Mouse (Mus musculus) liver, embryonic 16.5 days (tissue): ENCODE measurements around the gene Fmnl2. TPM values are rescaled to one million over a fixed set of nuclear protein-coding genes. Genes with fewer than 3 reads are reported as not detected.
A peak's percentile ranks its signal among the peaks of the same experiment; 100 is the strongest.

Experiments
- ATAC-seq: fragments of 200-750 bp; cut with Nextera tagmentation; 2 replicates; pipeline ENCODE4 v1.8.0; 2017; ENCODE audit warnings: low read depth, mild to moderate bottlenecking, moderate number of reproducible peaks, moderate library complexity
- H3K27ac ChIP-seq: fragments of 300-500 bp; sonication (generic); 2 replicates; pipeline ENCODE4 v1.5.1; 2014; ENCODE audit warnings: mild to moderate bottlenecking, low read length
- H3K27me3 ChIP-seq: fragments of 300-500 bp; sonication (generic); 2 replicates; pipeline ENCODE4 v1.6.1; 2014; ENCODE audit warnings: low read depth, low read length, mixed read lengths; ENCODE audit not compliant: control insufficient read depth, insufficient read depth
- H3K36me3 ChIP-seq: fragments of 300-500 bp; sonication (generic); 2 replicates; pipeline ENCODE4 v1.6.1; 2014; ENCODE audit warnings: mild to moderate bottlenecking; ENCODE audit not compliant: control insufficient read depth, insufficient read depth
- H3K4me1 ChIP-seq: fragments of 300-500 bp; sonication (generic); 2 replicates; pipeline ENCODE4 v1.6.1; 2014; ENCODE audit warnings: low read depth, low read length, mixed read lengths; ENCODE audit not compliant: control insufficient read depth
- H3K4me2 ChIP-seq: fragments of 300-500 bp; sonication (generic); 2 replicates; pipeline ENCODE4 v1.6.1; 2014; ENCODE audit warnings: low read depth, low read length, mixed read lengths
- H3K4me3 ChIP-seq: fragments of 300-500 bp; sonication (generic); 2 replicates; pipeline ENCODE4 v1.5.1; 2014; ENCODE audit warnings: low read depth, mild to moderate bottlenecking, low read length
- H3K9ac ChIP-seq: fragments of 300-500 bp; sonication (generic); 2 replicates; pipeline ENCODE4 v1.6.1; 2014; ENCODE audit warnings: low read depth, low read length
- H3K9me3 ChIP-seq: fragments of 300-500 bp; sonication (generic); replicated peaks from 2 replicates; pipeline ENCODE4 v1.6.1; 2016; ENCODE audit warnings: low read length; ENCODE audit not compliant: control insufficient read depth
- WGBS: fragments of 180-500 bp; shearing (Covaris S2); extraction: QIAGEN DNeasy Blood & Tissue Kit; methylation state at CpG from one replicate; pipeline ENCODE4 v1.1.7; 2014; ENCODE audit not compliant: insufficient replicate concordance; 5-methylcytosine and 5-hydroxymethylcytosine counted together
- polyA plus RNA-seq: library from polyadenylated mRNA; unstranded; fragments of >200 nt; fragmentation: Nextera tagmentation; extraction: Ambion mirVana; gene quantifications from 2 replicates; pipeline ENCODE4 v1.2.1, GENCODE M21; 2015

The Fmnl2 gene
- polyA plus RNA-seq, 1 experiment from 2014 or later, result 0.53 TPM

DNA sequence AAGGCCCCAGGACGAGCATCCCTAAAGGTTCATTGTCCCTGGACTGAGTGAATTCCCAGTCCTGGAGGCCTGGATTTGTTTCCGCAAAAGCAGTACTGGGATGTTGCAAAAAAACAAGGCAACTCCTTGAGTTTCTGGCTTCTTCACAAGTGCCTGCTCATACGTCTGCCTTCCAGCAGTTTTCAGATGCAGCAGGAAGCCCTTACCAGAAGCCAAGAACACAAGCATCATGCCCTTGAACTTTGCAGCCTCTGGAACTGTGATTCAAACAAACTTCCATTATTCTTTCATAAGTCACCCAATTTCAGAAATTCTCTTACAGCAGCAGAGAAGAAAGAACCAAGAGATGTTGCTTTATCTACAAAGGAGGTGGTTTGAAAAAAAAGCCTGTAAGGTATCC lies 21.9 kb upstream of the Fmnl2 start:
- H3K4me2 ChIP-seq, result no peak overlapping the region
- ATAC-seq, result no peak
- H3K27ac ChIP-seq, result no peak overlapping the region
- no peaks in the 10 kb centered on the region for H3K27me3 ChIP-seq
- WGBS, result 63% methylated on average over 3 of the region's 3 CpGs
- H3K4me1 ChIP-seq, result no peaks in the 10 kb centered on the region
- no peak overlapping the region for H3K4me3 ChIP-seq
- no peak overlapping the region for H3K9ac ChIP-seq
- H3K36me3 ChIP-seq, result no peaks in the 10 kb centered on the region
- no peaks in the 10 kb centered on the region for H3K9me3 ChIP-seq

DNA sequence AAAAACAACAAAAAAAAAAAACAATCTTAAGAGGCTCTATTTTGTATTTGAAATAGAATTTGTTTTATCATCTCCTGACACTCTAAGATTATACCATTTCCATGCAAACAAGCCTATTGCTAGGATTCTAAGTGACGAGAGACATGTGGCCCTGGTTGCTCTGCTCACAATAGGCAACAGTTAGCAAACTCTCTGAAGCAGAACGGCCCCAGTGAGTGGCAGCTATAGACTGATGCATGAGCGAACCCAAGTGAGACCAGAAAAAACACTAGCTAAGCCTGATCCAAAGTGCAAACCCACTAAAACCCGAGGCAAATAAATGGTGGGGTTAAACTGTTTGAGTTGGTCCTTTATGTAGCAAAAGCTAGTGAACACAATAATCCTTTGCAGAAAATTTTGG lies 18.6 kb upstream of the Fmnl2 start:
- WGBS, result 62% methylated on average over 4 of the region's 4 CpGs
- Histone ChIP-seq H3K4me2 (no peak overlapping the region), H3K27ac (no peak overlapping the region), H3K4me3 (no peak overlapping the region), H3K36me3 (no peaks in the 10 kb centered on the region), H3K4me1 (no peaks in the 10 kb centered on the region), H3K9ac (no peak overlapping the region), H3K27me3 (no peaks in the 10 kb centered on the region), H3K9me3 (no peaks in the 10 kb centered on the region)
- ATAC-seq, result no peak

DNA sequence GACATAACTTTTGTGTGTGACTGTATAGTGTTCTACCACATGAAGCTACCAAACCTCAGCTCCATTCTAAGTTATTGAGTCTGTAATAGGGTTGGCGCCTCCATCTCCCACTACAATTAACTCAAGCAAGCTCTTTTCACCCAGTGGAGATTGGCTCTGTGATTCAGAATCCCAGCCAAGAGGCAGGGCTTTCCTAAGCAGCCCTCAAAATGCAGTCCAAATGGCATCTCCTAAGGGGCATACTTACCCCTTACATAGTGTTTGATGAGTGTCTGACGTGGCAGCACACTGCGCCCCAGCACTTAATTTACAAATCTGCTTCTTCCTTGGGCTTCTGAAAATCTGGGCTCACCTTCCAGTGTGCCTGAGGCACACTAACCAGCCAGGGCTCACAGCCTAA lies 17.8 kb upstream of the Fmnl2 start:
- no peak overlapping the region for H3K9ac ChIP-seq
- H3K9me3 ChIP-seq, result no peaks in the 10 kb centered on the region
- WGBS, result 80% methylated on average over 3 of the region's 3 CpGs
- no peaks in the 10 kb centered on the region for H3K27me3 ChIP-seq
- H3K4me3 ChIP-seq, result no peak overlapping the region
- H3K36me3 ChIP-seq, result no peaks in the 10 kb centered on the region
- no peak for ATAC-seq
- H3K27ac ChIP-seq, result no peak overlapping the region
- no peaks in the 10 kb centered on the region for H3K4me1 ChIP-seq
- no peak overlapping the region for H3K4me2 ChIP-seq

DNA sequence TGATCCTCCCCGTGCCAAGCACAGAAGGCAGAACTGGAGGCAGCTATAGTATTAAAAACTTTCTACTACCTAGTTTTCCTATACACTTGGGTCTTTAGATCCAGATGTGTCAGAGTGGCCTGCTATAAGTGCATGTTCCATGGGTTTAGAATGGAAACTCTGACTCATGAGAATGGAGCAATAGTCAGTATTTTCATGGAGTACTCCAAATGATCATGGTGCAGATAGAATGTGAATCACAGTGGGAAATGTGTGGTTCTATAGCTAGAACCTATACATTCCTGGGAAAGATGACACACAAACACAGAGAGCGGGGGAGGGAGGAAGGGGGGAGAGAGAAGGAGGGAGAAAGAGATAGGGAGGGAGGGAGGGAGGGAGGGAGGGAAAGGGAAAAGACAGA lies 13.8 kb upstream of the Fmnl2 start:
- Histone ChIP-seq H3K27me3 (no peaks in the 10 kb centered on the region; the same call in 1 of the 2 replicates), H3K4me3 (no peak overlapping the region), H3K27ac (no peak overlapping the region), H3K9ac (no peak overlapping the region), H3K36me3 (no peaks in the 10 kb centered on the region), H3K4me2 (no peak overlapping the region), H3K9me3 (no peaks in the 10 kb centered on the region), H3K4me1 (no peaks in the 10 kb centered on the region)
- ATAC-seq, result no peak
- WGBS, result 58% methylated on average over 2 of the region's 2 CpGs

DNA sequence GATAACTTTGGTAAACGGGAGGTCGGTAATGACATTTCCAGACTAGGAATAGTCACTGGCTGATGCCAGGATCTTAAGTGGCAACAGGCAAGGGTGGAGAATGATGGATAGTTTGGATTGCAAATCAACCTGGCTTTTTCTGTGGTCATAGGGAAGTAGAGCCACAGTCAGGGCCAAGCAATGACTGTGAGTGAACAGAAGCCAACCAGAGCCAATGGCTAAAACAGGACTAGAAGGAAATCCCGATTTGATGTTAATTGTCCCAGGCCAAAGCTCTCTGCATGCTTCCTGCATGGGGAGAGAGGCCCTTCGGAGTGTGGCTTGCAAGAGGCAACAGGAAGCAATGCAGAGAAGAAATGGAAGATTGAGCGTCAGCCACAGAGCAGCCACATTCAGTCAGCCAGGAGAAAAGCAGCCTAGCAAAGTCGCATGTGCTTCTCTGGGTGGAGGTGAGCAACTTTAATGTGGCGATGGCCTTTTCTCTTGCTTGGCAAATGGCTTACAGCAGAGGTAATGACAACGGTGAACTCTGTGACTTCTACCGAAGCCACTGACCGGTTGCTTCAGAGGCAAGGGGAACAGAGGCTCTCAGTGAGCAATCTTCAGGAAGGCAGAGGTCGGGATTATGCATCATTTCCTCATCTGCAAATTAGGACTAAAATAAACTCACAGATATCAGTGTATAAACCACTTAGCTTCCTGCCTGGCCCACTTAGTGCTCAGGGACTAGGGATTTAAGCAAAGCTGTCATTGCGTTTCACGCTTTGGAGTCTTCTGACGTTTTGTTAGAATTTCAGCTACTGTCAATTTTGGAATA lies 12.5 kb upstream of the Fmnl2 start:
- no peaks in the 10 kb centered on the region; the same call in 1 of the 2 replicates for H3K27me3 ChIP-seq
- no peak overlapping the region for H3K4me3 ChIP-seq
- 31% methylated on average over 14 of the region's 14 CpGs for WGBS
- H3K27ac ChIP-seq, result no peak overlapping the region
- H3K36me3 ChIP-seq, result no peaks in the 10 kb centered on the region
- ATAC-seq, result no peak
- no peaks in the 10 kb centered on the region for H3K4me1 ChIP-seq
- H3K4me2 ChIP-seq, result no peak overlapping the region
- H3K9ac ChIP-seq, result no peak overlapping the region
- no peaks in the 10 kb centered on the region for H3K9me3 ChIP-seq

DNA sequence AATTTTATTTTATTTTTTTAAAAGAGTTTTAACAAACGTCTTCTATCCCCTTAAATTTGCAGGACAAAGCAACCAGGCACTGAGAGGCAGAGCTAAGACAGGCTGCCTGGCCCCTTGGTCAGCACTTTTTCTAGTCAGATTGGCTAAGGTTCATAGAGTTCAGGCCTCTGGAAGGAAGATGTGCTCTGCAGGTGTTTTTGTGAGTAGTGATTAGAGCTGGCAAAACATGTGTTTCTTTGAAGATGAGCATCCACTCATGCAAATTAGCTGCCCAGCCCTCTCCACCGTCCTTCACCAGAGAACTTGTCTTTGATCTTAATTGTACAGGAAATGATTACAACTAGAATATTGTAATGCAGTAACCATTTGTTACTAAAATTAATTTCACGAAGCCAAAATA lies 11.2 kb upstream of the Fmnl2 start:
- Histone ChIP-seq H3K4me1 (no peaks in the 10 kb centered on the region), H3K4me2 (no peak overlapping the region), H3K27ac (no peak overlapping the region), H3K4me3 (no peak overlapping the region), H3K9ac (no peak overlapping the region), H3K36me3 (no peaks in the 10 kb centered on the region), H3K27me3 (no peaks in the 10 kb centered on the region; the same call in 1 of the 2 replicates), H3K9me3 (no peaks in the 10 kb centered on the region)
- ATAC-seq, result no peak
- WGBS, result 41% methylated on average over 3 of the region's 3 CpGs

DNA sequence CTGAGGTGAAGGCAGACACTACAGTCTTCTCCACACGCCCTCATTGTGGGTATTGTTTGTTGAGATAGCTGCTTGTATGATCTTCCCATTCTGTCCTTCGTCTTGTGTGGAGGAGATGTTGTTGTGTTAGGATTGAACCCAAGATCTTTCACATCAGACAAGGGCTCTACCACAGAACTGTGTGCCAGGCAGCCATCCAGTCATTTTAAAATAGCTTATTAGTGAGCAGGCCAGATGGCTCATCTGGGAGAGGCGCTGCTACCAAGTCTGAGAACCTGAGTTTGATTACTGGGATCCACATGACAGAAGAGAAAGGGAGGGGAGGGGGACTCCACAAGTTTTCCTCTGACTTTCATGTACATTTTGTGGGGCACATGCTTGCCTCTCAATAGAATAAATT lies 8.6 kb upstream of the Fmnl2 start:
- H3K36me3 ChIP-seq, result no peaks in the 10 kb centered on the region
- ATAC-seq, result no peak
- no peaks in the 10 kb centered on the region; the same call in 1 of the 2 replicates for H3K27me3 ChIP-seq
- H3K9me3 ChIP-seq, result no peaks in the 10 kb centered on the region
- H3K27ac ChIP-seq, result no peak overlapping the region
- H3K4me1 ChIP-seq, result no peaks in the 10 kb centered on the region
- no peak overlapping the region for H3K9ac ChIP-seq
- WGBS, result 40% methylated on average over 3 of the region's 3 CpGs
- no peak overlapping the region for H3K4me2 ChIP-seq
- no peak overlapping the region for H3K4me3 ChIP-seq

DNA sequence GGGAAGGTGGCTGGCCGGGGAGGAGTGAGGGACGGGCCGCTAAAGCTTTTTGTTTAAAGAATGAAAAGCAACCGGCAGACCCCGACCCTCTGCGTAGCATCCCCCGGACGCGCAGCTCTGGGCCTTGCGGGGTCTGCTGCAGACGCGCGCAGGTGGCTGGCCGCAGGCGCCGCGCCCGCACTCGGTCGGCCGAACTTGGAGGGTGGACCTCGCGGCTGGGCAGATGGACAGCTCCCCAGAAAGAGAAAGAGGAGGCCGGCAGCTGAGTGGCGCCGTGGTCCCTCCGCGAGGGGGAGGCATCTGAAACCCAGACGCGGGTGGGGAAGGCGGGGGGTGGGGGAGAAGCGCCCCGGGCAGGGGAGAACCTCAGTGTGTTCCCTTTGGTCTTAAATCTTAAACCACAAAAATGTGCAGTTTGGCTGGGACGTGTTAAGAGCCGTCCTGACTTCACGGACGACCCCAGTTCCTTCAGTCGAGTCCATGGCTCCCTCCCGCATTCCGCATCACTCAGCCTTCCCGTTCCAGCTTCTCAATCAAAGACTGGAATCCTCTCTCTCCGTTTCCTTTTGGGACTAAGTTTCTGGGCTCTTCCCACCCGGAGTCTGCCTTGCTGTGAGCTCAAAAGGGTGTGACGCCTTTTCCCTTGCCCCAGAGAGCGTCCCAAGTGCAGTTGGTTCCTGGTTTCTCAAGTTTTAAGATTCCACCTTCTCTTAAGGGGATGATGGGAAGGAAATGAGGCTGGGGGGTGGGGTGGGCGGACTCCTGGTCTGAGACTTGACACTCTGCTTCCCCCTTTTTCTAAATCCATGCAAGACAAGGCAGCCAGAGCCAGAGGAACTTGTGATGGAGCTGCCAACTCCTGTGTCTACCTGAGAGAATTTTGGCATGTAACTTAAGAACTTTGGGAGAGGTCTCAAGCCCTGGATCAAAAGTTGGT lies 1.1 kb downstream of the Fmnl2 start:
- Histone ChIP-seq H3K9me3 (no peaks in the 10 kb centered on the region), H3K4me3 (peak overlapping the region; percentile 67), H3K4me1 (no peaks in the 10 kb centered on the region), H3K36me3 (no peaks in the 10 kb centered on the region), H3K27me3 (peaks cover 34% of the 10 kb centered on the region), H3K4me2 (peak overlapping the region; percentile 65), H3K27ac (no peak overlapping the region), H3K9ac (peak overlapping the region; percentile 50; the same call in 1 of the 2 replicates)
- 1% methylated on average over 46 of the region's 46 CpGs for WGBS
- ATAC-seq, result peak; percentile 25

DNA sequence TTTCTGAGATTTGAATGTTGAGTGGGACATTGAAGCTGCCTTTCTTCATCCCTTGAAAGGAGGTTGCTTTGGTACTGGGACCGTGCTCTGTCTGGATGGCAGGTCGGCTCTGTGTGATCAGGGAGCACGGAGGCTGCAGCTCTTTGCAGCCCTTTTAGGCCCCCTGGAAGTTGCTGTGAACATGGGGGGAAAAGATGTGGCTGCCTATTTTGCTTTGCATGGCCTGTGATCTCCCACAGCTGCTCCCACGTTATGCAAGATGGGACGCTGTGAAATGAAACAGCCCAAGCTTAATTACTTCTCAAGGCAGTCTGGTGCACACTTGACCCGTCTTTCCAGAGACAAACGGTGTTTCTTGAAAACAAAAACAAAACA lies 1.8 kb downstream of the Fmnl2 start:
- no peak overlapping the region for H3K9ac ChIP-seq
- no peak overlapping the region for H3K27ac ChIP-seq
- WGBS, result 29% methylated on average over 7 of the region's 7 CpGs

More for the DNA sequence above, 1.8 kb downstream of the Fmnl2 start:
- no peaks in the 10 kb centered on the region for H3K4me1 ChIP-seq
- H3K4me3 ChIP-seq, result no peak overlapping the region; the same call in 1 of the 2 replicates
- no peak for ATAC-seq
- H3K9me3 ChIP-seq, result no peaks in the 10 kb centered on the region
- H3K36me3 ChIP-seq, result no peaks in the 10 kb centered on the region
- peaks cover 34% of the 10 kb centered on the region for H3K27me3 ChIP-seq
- 0 out of 2 replicates have a peak overlapping the region, but pooled peaks have one; percentile 65 for H3K4me2 ChIP-seq
